Mouse (Mus musculus) heart, postnatal 14 days (tissue): ENCODE results near the gene Dct. TPM values are rescaled to one million over a fixed set of nuclear protein-coding genes. Genes with fewer than 3 reads are reported as not detected.

Source experiments
- DNase-seq, 2 experiments: peaks; one replicate each; pipeline ENCODE4 v3.0.0; 2021 to 2022
- intact Hi-C: fragments of 180-260 bp; cut with DNase I; formaldehyde crosslinking; loops from one replicate; pipeline ENCODE4 v1.15.1; 2025
- long read RNA-seq, 2 experiments: library from polyadenylated mRNA; stranded (forward); transcript quantifications; one replicate each; pipeline ENCODE4 v2.0.0; 2021
- total RNA-seq, 2 experiments: library from RNA; stranded (reverse); gene quantifications; 2 replicates each; pipeline ENCODE4 v1.2.3; 2021

Gene Dct
- total RNA-seq, result 1 to 10 TPM; 2.8 to 3.8 TPM
- long read RNA-seq, experiment 1, partial matches to known transcripts, result 3 of 5 reads
- long read RNA-seq, experiment 1, other reads (novel, unspliced or antisense), result 0 of 5 reads
- long read RNA-seq, experiment 2, partial matches to known transcripts, result 1 of 4 reads
- long read RNA-seq, experiment 2, other reads (novel, unspliced or antisense), result 1 of 4 reads

DNA sequence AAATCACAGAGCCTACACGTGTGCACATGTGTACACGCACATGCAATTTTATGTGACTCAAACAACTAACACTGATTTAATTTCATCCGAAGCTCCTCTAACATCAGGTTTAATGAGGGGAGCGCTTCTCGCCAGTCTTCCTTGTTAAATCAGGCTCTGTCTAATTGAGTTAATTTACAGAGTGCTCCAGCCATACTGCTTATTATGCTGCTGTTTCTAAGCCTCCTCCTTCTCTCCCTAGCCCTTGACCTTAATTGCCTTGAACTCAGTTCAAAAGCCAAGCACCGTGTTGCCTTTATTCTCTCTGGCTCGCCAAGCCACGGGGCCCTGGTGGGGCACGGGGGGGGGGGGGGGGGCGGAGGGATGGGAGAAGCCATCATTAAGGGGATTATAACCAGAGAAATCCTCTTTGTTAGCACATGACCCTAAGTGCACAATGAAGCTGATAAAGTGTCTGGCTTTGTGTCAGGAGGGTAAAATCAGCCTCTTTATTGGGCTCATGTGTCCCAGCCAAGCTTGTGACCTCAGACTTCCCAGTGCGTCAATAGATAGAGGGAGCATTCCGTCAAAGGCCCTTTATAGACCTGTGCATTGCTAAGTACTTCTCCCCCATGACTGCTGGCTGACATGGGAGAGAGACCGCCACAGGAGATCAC lies at the start of gene Dct:
Gene Dct (minus strand): TSS at position 270 of the 656 bp plus-strand sequence.
- intact Hi-C loops, result no loop called here
- DNase-seq, result no peak

DNA sequence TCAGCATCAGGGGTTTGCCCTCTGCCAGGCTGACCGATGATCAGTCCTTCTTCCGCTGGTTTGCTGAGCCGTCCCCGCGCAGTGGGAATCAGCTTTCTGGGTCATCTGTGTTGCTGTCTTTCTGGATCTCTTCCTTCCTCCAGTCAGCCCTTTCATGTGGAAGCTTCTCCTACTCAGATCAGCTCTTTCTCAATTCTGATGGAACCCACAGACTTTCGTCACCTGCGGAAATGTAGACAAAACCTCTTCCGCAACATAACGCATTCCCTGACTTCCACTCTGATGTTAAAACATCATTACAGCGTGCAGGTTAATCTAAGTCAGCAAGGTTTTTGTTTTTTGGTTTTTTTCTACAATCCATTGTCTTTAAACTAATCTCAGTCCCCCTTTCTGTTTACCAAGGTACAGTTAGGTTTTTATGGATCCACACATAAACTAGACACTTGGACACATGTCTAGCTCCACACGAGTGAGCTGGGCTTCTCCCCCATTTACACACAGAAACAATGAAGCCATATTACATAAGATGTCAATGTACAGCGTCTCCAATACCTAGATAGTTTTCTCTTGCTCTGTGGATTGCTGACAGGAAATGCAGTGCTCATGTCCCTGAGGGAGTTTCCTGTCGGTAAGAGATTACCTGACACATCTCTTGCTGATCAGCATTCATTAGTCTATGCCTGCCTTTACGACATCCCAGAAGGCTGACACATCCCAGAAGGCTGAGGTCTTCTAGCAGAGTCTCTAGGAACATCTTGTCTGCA lies 49.4 kb upstream of the Dct start:
- intact Hi-C loops, result no loop called here
- no peak for DNase-seq

DNA sequence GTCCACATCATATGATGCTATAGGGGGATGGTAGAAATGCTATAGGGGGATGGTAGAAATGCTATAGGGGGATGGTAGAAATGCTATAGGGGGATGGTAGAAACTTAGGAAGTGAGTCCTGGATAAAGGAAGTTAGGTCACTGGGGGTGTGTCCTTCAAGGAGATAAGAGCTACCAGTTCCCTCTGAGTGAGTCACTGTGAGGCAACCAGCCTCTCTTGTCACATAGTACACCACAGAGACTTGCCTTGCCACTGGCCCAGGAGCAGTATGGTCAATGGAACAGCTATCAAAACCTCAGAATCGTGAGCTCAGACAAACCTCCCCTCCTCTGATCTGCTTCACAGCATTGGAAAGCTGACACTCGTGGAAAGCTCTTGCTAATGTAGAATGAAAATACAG lies 46.2 kb upstream of the Dct start:
- DNase-seq, result no peak

DNA sequence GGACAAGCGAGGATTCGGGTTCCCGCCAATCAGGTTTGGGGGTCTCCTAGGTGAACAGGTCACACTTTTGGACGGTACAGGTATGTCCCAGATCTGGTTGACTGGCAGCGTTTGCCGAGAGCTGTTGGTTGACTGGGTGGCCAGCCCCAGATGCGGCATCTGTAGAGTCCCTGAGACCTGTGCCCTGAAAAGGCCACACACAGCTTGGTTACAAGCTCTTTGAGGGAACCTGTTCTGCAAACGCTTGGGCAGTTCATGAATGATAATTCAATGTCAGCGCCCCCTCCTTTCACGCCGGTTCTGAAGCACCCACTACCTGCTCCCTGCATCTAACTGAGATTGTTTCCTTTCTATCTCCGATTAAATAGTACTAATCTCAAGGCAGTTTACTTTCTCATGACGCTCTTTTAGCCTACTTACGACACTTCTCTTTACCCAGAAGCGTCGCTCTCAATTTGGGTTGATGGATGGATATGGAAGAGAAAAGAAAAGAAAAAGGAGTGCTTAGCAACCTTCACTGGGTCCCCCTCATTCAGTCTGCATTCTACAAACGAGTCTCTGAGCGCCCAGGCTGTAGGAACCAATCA lies 37.9 kb upstream of the Dct start:
- intact Hi-C loops, result loop anchor here (5.0 kb wide), 2 partner anchors 42 to 48 kb away; partner anchors contain the start of gene Tgds

More for the DNA sequence above, 46.2 kb upstream of the Dct start:
- intact Hi-C loops, result no loop called here

DNA sequence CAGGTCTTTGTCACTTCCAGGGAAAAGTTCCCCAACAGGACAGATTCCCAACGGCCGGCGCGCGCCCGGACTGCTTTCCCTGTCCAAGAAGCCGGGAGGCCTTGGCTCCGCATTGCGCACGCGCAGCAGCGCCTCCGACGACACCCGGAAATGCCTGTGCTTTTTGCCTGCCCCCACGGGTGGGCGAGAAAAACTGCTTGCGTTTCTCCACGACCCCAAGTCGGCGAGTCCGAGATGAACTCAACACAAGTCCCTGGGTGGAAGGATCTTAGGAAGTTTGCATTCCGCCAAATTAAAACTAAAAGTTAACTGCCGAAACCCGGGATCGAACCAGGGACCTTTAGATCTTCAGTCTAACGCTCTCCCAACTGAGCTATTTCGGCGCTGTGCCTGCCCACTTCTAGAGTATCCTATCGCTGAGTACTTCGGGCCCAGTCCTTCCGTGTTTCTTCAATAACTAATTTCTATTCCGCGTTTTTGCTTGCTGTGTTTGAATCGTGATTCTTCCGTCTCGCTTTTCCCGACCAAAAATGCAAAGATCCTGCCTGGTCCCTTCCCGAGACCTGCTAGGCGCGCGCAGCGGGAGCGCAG lies 37.3 kb upstream of the Dct start:
- peak; percentile 96 to 97 for DNase-seq
- intact Hi-C loops, result loop anchor here (5.0 kb wide), 1 partner anchor 47 kb away; no protein-coding TSS in a partner anchor

More for the DNA sequence above, 37.9 kb upstream of the Dct start:
- no peak for DNase-seq

DNA sequence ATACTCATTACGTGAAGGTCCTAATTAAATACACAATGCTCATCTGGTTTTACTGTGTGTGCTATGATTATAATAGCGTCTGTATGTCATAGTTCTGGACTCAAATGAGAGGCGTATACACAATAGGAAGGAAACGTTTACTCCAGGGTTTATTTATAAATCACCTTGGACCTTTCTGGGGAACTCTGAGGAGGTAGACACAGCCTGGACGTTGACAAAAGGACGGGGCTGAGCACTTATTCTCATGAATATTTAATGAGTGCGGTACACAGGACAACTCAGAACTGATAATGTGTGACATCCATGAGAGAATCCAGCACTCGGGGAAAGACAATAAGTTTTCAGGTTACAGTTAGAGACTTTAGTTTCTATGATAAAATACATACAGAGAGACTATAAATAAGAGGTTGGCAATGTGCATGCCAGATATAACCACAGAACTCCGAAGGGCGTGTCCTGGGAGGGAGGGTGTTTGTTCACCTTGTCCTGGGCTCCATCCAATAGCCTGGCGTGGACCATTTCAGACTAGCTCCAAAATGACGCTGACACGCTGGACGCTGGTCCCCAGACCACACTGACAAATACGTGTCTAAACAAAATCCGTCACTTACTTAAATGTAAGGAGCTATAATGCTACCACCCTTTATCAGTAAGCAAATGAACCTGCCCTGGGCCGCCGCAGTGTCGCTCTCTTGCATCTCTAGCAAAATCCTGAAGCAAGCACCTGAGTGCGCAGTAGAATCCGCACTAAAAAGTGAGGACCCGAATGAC lies 36.6 kb upstream of the Dct start:
- peak in 1 of 2 experiments; percentile 44 for DNase-seq
- intact Hi-C loops, result loop anchor here (5.0 kb wide), 1 partner anchor 46 kb away; no protein-coding TSS in a partner anchor

DNA sequence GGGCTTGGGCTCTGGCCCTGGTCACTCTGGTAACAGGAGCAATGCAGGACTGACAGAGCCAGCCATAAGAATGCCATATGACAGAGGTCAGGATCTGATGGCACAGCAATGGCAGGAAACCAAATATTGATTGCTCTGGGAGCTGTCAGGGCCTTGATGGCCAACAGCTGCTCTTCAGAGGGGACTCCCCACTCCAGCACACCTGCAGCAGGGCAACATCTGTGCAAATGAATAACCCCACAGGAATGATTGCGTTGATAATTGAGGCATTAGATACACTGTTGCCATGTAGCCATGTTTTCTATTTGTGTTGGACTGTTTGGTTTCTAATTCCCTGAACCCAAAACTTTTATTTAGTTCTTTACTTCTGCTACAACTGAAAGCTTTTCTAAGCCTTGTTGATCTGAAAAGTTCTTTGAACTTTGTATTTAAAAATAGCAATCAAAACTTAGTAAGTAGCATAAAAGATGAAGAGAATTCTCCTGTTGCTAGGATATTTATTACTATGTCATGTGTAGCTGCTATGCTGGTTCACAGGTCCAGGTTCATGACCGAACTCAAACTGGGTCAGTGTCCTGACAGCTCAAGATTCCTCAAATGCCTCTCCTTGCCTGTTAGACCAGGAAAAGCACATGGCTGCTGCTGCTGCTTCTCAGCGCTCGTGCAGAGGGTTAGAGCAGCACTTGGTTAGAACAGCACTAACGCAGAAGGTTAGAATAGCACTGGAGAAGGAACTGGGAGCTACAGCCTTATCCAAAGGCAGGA lies 34.4 kb upstream of the Dct start:
- no peak for DNase-seq
- intact Hi-C loops, result loop anchor here (5.0 kb wide), 1 partner anchor 44 kb away; no protein-coding TSS in a partner anchor

DNA sequence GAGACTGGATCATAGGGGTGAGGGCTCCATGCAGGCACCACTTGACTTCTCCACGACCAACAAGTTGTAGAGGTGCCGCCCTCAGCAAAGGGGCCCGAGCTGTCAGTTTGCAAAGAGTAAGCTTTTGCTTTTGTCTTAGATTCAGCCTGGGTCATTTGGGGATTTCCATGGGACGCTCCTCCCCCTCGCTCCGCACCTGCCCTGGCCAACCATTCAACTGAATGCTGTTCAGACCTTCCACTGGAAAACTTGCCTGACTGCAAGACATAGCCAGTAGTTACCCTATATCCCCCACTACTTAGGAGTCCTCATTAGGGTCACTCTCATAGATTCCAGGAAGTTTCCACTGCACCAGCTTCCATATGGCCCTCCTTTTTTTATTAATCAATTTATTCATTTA lies 31.8 kb upstream of the Dct start:
- DNase-seq, result no peak
- intact Hi-C loops, result loop anchor here (2.0 kb wide), 1 partner anchor 13 kb away; no protein-coding TSS in a partner anchor

DNA sequence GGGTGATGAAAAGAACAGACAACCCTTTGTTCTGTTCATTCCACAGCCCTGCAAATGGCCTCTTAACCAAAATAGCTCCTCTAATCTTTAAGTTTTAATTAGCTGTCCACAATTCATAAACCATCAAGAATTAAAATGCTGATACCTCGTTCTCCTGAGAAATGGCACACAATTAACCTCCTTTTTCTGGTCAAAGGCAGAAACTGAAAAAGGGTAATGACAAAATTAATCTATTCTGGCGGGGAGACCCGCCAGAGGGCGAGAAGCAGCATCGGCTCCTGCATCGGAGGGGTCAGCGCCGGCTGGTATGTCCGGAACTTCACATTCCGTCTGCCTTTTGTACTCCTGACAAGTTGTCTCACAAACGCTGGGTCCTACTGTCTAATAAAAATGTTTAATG lies 28.6 kb upstream of the Dct start:
- DNase-seq, result no peak

DNA sequence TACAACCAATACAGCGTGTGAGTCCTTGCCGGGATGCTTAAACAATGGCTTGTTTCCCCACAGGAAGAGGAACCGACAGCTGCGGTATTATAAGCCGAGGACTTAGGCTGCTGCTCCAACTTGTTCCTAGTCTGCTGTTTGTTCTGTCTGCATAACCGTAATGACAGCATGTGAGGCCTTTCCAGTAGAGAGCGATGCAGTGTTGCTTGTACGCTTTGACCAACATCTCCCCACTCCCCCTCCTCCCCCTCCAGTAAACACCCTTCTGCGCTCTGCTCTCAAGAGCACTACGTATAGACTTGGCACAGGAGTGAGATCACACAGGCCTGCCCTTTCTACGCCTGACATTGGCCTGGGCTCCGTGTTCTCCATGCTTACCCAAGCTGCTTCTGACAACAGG lies 18.1 kb upstream of the Dct start:
- intact Hi-C loops, result loop anchor here (2.0 kb wide), 1 partner anchor 15 kb away; no protein-coding TSS in a partner anchor
- DNase-seq, result no peak

More for the DNA sequence above, 28.6 kb upstream of the Dct start:
- intact Hi-C loops, result no loop called here

DNA sequence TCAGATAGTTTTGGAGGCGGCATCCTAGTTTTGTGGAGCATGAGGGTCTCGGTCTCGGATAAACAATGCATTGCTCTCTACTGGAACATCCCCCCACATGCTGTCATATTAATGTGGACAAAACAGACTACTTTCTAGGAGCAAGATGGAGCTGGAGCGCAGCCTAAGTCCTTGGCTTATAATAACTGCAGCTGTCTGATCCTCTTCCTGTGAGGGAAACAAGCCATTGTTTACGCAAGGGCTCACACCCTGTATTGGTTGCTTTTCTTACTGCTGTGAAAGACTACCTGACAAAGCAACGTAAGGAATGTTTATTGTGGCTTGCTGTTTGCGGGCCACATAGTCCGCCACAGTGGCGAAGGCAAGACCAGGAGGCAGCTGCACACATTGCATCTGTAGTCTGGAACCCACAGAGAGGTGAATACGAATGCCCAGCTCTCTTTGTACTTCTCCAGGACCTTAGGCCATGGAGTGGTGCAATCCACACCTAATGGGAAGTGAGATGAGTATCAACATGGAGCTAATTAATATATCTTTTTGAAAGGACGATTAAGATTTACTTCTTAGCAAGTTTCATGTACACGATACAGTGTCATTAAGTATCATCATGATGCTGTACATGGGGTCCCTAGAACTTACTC lies 17.5 kb upstream of the Dct start:
- DNase-seq, result peak; percentile 33
- intact Hi-C loops, result loop anchor here (2.0 kb wide), 1 partner anchor 15 kb away; no protein-coding TSS in a partner anchor

DNA sequence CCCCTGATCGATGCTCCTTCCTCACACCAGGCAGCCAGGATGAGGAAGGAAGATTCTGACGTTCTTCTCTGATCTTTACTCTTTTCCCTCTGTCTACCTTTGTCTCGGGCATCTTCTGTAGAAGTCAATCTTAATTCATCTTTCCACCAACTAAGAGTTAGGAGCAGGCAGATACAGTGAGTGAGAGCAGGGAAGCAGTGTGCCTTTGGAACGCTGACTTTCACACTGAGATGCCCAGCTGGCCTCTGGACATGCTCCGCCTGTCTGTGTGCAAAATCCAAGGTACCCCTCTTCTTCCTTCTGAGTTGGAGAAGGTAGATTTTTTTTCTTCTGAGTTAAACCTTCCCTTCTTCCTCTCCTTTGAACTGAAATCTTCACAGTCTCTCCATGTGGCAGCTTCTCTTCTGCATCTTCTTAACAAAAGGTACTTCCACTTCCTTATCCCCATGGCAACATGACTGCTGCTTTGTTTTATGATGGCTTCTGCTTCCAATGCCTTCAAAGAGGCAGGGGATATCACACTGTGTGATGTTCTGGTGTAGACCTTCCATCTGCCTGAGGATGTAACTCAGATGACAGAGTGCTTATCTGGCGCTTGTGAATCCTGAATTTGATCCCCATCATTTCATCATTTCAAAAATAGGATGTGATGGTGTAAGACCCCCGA lies 9.9 kb upstream of the Dct start:
- intact Hi-C loops, result no loop called here
- no peak for DNase-seq

DNA sequence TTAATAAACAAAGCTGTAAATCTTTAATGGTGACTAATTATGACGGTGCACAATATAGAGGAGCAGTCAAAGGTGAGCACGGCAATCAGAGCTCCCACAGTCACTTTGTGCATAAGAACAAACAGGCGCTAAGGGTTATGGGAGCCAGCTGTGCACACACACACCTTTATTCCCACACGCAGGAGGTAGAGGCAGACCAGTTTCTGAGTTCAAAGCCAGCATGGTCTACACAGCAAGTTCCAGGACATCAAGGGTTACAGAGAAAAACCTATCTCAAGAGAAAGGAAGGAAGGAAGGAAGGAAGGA lies 6.5 kb upstream of the Dct start:
- intact Hi-C loops, result no loop called here
- DNase-seq, result no peak

DNA sequence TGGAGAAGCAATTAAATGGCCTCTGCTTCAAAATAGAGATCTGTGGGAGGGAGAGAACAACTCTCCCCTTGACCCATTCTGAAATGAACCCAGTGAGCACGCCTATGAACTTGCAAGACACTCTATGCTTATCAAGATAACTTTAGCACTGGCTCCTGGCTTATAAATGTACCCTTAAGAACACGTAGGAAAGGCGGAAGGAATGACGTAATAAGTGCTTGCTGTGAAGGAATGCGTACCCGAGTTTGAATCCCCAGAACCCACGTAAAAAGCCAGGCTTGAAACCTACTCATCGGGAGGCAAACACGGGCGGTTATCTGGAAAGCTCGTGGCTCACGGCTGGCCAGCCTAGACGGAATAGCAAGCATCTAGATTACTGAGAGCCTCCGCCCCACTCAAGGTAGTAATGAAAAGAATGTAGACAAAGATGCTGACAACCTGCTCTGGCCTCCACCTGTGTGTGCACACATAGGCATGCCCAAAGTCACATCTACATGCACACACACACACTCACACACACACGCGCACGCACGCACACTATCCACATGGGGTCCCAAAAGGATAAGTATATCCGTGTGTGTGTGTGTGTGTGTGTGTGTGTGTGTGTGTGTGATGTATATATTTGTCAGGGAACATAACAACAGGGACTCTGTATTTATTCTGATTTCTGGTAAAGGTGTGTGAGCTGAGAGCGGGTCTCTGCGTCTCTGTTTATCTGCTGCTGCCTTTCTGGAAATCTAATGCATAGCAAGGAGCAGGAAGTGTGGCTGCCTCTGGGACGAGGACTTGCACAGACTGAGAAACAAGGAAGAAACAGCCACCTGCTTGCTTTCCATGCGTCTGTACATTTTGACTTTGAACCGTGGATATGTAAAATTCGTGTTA lies 5.9 kb upstream of the Dct start:
- no peak for DNase-seq
- intact Hi-C loops, result no loop called here

DNA sequence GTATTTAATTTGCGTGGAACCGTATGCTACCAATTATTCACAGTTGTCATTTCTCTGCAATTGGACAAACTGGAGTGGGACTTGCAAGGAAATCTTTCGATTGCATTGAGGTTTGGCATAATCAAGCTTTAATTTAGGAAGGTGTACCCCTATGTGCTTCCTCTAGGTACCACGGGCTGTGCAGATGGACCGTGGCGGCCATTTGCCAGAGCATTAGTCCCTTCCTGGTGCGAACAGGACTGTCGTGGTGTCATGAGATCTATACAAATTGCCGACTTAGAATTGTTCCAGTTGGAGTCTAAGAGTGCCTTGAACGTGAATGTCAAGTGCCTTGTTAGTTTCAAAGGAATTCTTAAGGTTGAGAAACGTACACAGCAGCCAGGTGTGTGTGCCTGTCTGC lies 726 bp upstream of the Dct start:
- intact Hi-C loops, result no loop called here

DNA sequence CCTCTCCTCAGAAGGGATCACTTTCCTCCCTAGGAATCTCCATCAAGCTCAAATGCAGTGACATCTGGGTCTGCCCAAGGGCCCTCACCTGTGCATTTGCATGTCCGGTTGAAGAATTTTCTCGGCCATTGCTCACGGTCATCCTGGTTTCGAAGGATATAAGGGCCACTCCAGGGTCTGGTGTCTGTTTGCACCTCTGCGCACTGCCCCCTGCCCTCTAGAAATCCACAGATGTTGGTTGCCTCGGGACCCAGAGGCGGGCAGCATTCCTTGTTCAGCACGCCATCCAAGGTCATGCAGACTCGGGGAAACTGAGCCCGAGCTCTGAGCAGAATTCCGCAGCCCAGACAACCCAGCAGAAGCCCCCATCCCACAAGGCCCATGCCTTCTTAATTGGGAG lies 648 bp downstream of the Dct start:
- intact Hi-C loops, result no loop called here
- no peak for DNase-seq

More for the DNA sequence above, 726 bp upstream of the Dct start:
- DNase-seq, result no peak

DNA sequence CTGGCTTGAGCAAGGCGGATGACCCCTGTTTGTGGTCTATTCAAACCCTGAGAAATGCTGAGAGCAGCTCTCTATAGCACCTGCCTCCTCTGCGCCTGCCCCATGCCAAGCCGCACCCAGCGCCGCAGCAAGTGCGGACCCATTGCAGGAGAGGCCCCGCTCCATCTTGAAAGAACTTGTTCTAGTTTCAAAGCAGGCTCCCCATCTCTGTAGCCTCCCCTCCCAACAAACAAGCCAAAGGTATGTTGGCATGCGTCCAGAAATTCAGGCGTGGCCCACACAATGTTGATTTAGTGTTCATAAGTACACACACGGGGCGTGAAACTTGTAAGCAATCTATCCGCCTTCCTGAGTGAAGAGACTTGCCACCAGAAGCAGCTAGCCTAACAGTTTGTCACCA lies 1.1 kb downstream of the Dct start:
- no peak for DNase-seq
- intact Hi-C loops, result no loop called here
